Mouse (Mus musculus) thymus, adult 2 months (tissue): ENCODE measurements around the gene Gm44790.

Experiments
- CTCF ChIP-seq: fragments of 200-500 bp; IDR thresholded peaks from 2 replicates; pipeline ENCODE4 v1.5.1; 2012; ENCODE audit warnings: mild to moderate bottlenecking, control low read depth, low read length, moderate library complexity, borderline replicate concordance; ENCODE audit not compliant: control insufficient read depth, poor library complexity, insufficient read depth; ENCODE audit errors: extremely low read depth
- POLR2A ChIP-seq: fragments of 200-500 bp; IDR thresholded peaks from 2 replicates; pipeline ENCODE4 v1.6.1; 2012; ENCODE audit warnings: mild to moderate bottlenecking, low read length, control low read depth, moderate library complexity; ENCODE audit not compliant: control insufficient read depth, poor library complexity, insufficient read depth; ENCODE audit errors: extremely low read depth

DNA sequence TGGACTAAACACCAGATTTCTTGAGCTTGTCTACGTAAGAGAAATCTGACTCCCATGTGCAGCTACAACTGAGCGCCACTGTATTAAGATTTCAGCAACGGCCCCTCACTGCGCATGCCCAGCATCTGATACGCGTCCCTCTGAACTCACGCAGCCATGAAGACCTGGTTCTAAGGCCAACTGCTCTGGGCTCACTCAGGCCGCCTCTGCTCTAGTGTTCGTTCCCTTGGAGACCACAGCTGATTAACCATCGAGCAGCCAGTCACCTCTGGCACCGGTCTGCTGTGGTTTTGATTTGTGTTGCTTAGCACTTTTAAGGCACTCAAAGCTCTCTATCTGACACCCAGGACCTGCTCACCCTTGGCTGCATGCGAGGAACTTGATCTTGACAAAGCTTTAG is 39.1 kb upstream of the Gm44790 start:
- TF ChIP-seq POLR2A (no peak), CTCF (no peak)
